Mouse (Mus musculus): ENCODE results near the gene 1700024P04Rik.

Gene 1700024P04Rik

GRCm38 (mm10) chr13:98963612-98964011, 20.8 kb downstream of the 1700024P04Rik start:
- DNase-seq = no peak

DNA sequence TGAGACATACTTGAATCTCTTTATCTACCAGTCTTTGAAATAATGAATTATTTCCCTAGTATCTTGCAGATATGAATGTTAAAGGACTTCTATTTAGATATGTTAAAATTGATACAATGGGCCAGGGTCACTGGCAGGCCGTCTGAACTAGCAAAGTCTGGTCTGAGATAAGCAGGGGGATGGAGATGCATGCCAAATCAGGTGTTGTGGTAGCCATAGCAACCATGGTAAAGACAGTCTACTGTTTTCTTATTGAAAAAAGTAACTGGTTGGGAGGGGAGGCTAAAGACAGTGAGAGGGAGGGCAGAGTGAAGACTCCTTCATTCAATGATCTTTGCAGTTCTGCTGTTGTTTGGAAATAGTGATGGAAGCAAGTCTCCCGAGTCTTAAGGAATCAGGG, 26.2 kb downstream of the 1700024P04Rik start:
- DNase-seq = no peak

- DNase-seq = no peak
Measured at GRCm38 (mm10) chr13:98956209-98956608, 28.2 kb downstream of the 1700024P04Rik start.

- no peak for DNase-seq
Measured at GRCm38 (mm10) chr13:98955676-98956075, 28.7 kb downstream of the 1700024P04Rik start.

DNA sequence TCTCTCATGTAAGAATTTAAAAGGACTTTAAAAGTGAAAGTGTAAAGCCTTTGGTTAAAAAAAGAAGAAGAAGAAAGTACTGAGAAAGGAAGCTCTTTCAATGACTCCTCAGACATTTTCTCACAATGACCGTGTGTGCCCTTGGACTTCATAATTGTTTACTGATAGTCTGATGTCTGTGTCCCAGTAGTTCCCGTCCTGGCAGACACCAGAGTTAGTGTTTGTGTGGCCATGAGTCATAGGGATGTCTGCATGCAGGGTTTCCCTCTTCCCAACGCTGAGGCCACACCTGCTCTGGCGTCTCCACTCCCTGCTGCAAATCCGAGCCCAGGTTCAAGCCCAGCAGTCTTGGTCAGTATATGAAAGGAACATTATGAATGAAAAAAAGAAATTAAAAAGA, 29.1 kb downstream of the 1700024P04Rik start:
- no peak for DNase-seq

- DNase-seq = peak; percentile 3
Measured at GRCm38 (mm10) chr13:98953830-98954229, 30.5 kb downstream of the 1700024P04Rik start.

DNA sequence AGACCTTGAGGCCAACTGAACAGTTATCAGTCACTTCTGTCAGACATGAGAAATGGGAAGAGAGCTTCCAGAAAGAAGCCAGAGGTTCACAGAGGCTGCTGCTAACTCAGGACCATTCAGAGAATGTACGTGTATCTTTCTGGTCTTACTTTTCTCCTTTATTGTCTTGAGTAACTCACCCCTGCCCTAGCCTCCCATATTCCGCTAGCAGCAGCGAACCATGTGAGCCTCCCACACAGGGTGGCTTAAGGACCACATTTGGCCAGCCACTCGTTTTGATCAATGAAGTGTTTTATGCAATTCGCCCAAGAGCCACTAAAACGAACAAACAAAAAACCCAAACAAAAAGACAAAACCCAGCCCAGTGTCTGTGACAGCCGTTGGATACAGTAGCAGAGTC, 32.4 kb downstream of the 1700024P04Rik start:
- DNase-seq = no peak

- no peak for DNase-seq
Measured at GRCm38 (mm10) chr13:98948146-98948545, 36.2 kb downstream of the 1700024P04Rik start.

DNA sequence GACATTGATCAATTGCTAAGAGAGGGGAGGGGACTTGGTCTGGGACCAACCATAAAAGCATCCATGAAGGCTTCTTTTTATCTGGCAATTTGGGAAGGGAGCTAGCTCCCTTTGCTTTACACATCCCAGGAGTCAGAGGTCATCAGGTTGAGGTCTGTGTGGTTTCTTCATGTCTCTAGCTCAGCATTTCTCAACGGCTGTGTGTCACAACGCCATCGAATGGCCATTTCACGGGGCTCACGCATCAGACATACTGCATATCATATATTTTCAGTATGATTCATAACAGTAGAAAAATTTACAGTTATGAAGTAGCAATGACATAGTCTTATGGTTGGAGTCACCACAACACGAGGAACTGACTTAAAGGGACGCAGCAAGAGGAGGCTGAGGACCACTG, 37.9 kb downstream of the 1700024P04Rik start:
- no peak for DNase-seq

- DNase-seq = no peak
Measured at GRCm38 (mm10) chr13:98945908-98946307, 38.5 kb downstream of the 1700024P04Rik start.

- DNase-seq = no peak
Measured at GRCm38 (mm10) chr13:98945381-98945780, 39.0 kb downstream of the 1700024P04Rik start.

DNA sequence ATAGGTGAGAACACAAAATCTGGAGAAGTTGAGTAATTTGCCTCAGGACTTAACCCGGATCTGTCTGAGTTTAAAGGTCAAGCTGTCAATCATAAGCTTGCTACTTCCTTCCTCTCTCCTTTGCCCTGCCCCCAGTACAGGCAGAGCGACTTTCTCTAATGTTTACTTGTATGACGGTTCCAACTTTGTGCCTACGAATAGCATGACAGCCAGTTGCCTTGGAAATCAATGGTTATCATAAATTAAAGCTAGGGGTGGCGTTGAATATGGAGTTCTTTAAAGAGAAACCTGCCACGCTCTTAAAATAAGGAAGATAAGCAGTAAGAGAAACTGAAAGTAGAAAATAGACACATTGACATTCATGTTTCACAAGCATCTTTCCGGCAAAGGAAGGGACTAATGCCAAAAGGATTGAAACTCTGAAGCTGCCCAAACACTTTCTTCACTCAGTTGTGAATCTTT, 39.7 kb downstream of the 1700024P04Rik start:
- DNase-seq = no peak

- no peak for DNase-seq
Measured at GRCm38 (mm10) chr13:98942360-98942759, 42.0 kb downstream of the 1700024P04Rik start.

DNA sequence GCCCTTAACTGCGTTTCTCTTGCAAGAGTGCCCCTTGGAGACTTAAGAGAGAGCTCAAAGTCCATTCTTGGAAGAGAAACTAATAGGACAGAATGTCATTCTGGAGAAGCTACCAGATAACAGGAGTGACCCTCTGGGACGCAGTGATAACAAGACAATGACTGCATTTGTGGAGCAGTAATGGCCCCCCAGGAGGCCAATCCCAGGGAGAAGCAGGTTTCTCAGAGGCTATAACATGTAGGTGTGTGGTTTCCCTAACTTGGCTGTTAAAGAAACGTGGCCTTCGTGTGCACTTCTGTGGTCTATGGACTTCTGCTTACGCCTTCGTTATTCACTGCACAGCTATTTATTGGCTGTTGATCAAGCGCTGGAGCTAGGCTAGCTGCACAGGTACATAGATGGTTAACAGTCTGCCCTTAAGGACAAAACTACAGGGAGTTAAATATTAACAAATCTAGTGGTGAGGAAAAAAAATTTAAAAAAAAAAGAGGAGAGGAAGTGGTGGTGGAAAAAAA, 42.5 kb downstream of the 1700024P04Rik start:
- no peak for DNase-seq

- DNase-seq = no peak
Measured at GRCm38 (mm10) chr13:98937108-98937507, 47.3 kb downstream of the 1700024P04Rik start.

Measured in cerebellum, adult 8-10 months (tissue).